Mouse (Mus musculus): ENCODE data around the gene Gm28539.

DNA sequence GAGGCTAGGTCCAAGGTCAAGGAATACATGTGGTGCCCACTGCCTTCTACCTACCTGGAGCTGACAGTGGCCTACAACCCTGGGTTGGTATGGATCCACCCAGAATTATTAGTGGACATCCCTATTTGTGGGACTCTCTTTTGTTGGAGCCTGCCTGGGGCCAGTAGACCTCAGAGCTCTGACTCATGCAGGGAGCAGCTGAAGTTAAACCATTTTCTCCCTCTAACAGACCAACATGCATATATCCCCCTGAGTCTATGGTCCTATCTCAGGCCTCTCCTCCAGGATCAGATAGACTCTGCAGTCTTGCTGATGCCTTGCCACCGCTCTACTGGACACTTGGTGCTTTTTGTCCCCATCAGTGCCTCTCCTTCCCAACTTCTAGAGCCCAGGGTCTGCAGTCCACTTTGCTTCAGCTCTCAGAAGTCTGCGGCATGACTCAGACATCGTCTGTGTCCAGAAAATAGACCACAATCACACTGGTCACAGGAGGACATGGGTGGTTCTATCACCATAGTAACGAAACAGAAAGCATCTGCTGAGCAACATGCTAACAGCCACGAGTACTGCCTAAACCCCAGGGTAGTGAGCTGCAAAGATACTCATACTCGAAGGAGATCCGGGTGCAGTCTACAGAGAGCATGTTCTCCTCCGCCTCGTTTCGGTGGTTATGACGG lies 41.0 kb upstream of the Gm28539 start:
- TF ChIP-seq EP300 (IDR thresholded peaks at IDR 0.05; ENCODE audit: low read depth), result no peak
- no peak for TF ChIP-seq CTCF (IDR thresholded peaks at IDR 0.05; ENCODE audit: low read depth)

Data from liver, embryonic 14.5 days (tissue).